Mouse (Mus musculus): ENCODE data around the gene Armh3.

Armh3 gene

GRCm38 (mm10) chr19:45998694-45999217, 468 bp upstream of the Armh3 start:
- in situ Hi-C loops (cut with MboI, MseI): loop anchor here in 1 of 2 experiments (5.0 to 10.0 kb wide), 2 partner anchors 44 to 1146 kb away; partner anchors contain the start of genes Calhm1 and Pprc1

GRCm38 (mm10) chr19:45997365-45997764, 923 bp downstream of the Armh3 start:
- in situ Hi-C loops (cut with MboI, MseI): loop anchor here in 1 of 2 experiments (5.0 to 10.0 kb wide), 2 partner anchors 45 to 1147 kb away; partner anchors contain the start of genes Calhm1 and Pprc1

GRCm38 (mm10) chr19:45993981-45994737, 4.1 kb downstream of the Armh3 start:
- in situ Hi-C loops (cut with MboI, MseI): loop anchor here in 1 of 2 experiments (10.0 kb wide), 1 partner anchor 1151 kb away; the partner anchor contains the start of gene Calhm1

GRCm38 (mm10) chr19:45993441-45993840, 4.8 kb downstream of the Armh3 start:
- in situ Hi-C loops (cut with MboI, MseI): loop anchor here in 1 of 2 experiments (10.0 kb wide), 1 partner anchor 1151 kb away; the partner anchor contains the start of gene Calhm1

GRCm38 (mm10) chr19:45991171-45991570, 7.1 kb downstream of the Armh3 start:
- in situ Hi-C loops (cut with MboI, MseI): loop anchor here in 1 of 2 experiments (10.0 kb wide), 1 partner anchor 1154 kb away; the partner anchor contains the start of gene Calhm1

- in situ Hi-C loops (cut with MboI, MseI): loop anchor here in 1 of 2 experiments (5.0 to 10.0 kb wide), 2 partner anchors 34 to 57 kb away; partner anchors contain the start of genes Ldb1 and Pprc1
Observed at GRCm38 (mm10) chr19:45988238-45988637, 10.1 kb downstream of the Armh3 start.

GRCm38 (mm10) chr19:45984379-45984778, 13.9 kb downstream of the Armh3 start:
- in situ Hi-C loops (cut with MboI, MseI): loop anchor here in 1 of 2 experiments (10.0 kb wide), 1 partner anchor 60 kb away; the partner anchor contains the start of genes Ldb1 and Pprc1

- in situ Hi-C loops (cut with MboI, MseI): no loop called here
Observed at GRCm38 (mm10) chr19:45960770-45961169, 37.5 kb downstream of the Armh3 start.

GRCm38 (mm10) chr19:45956736-45957135, 41.6 kb downstream of the Armh3 start:
- in situ Hi-C loops (cut with MboI, MseI): loop anchor here in 1 of 2 experiments (5.0 kb wide), 1 partner anchor 61 kb away; no protein-coding TSS in a partner anchor

- in situ Hi-C loops (cut with MboI, MseI): no loop called here
Observed at GRCm38 (mm10) chr19:45953286-45953685, 45.0 kb downstream of the Armh3 start.

GRCm38 (mm10) chr19:45949236-45949635, 49.1 kb downstream of the Armh3 start:
- in situ Hi-C loops (cut with MboI, MseI): loop anchor here in 1 of 2 experiments (25.0 kb wide), 1 partner anchor 1437 kb away; no protein-coding TSS in a partner anchor

GRCm38 (mm10) chr19:45947764-45948163, 50.5 kb downstream of the Armh3 start:
- in situ Hi-C loops (cut with MboI, MseI): loop anchor here in 1 of 2 experiments (25.0 kb wide), 1 partner anchor 1435 kb away; no protein-coding TSS in a partner anchor

- in situ Hi-C loops (cut with MboI, MseI): loop anchor here in 1 of 2 experiments (25.0 kb wide), 1 partner anchor 1435 kb away; no protein-coding TSS in a partner anchor
Observed at GRCm38 (mm10) chr19:45947286-45947685, 51.0 kb downstream of the Armh3 start.

- in situ Hi-C loops (cut with MboI, MseI): loop anchor here in 1 of 2 experiments (25.0 kb wide), 1 partner anchor 1434 kb away; no protein-coding TSS in a partner anchor
Observed at GRCm38 (mm10) chr19:45946541-45946940, 51.7 kb downstream of the Armh3 start.

- in situ Hi-C loops (cut with MboI, MseI): loop anchor here in 1 of 2 experiments (25.0 kb wide), 1 partner anchor 1434 kb away; no protein-coding TSS in a partner anchor
Observed at GRCm38 (mm10) chr19:45945986-45946385, 52.3 kb downstream of the Armh3 start.

GRCm38 (mm10) chr19:45943758-45944157, 54.5 kb downstream of the Armh3 start:
- in situ Hi-C loops (cut with MboI, MseI): loop anchor here in 1 of 2 experiments (25.0 kb wide), 1 partner anchor 1431 kb away; no protein-coding TSS in a partner anchor

GRCm38 (mm10) chr19:45938064-45938463, 60.2 kb downstream of the Armh3 start:
- in situ Hi-C loops (cut with MboI, MseI): loop anchor here (10.0 to 25.0 kb wide), 2 partner anchors 1317 to 1426 kb away; no protein-coding TSS in a partner anchor

- in situ Hi-C loops (cut with MboI, MseI): loop anchor here (10.0 to 25.0 kb wide), 2 partner anchors 1317 to 1425 kb away; no protein-coding TSS in a partner anchor
Observed at GRCm38 (mm10) chr19:45937530-45937929, 60.8 kb downstream of the Armh3 start.

GRCm38 (mm10) chr19:45927236-45927635, 71.1 kb downstream of the Armh3 start:
- in situ Hi-C loops (cut with MboI, MseI): loop anchor here in 1 of 2 experiments (5.0 to 25.0 kb wide), 2 partner anchors 50 to 1415 kb away; no protein-coding TSS in a partner anchor

- in situ Hi-C loops (cut with MboI, MseI): loop anchor here in 1 of 2 experiments (5.0 to 25.0 kb wide), 2 partner anchors 51 to 1414 kb away; no protein-coding TSS in a partner anchor
Observed at GRCm38 (mm10) chr19:45926342-45926741, 71.9 kb downstream of the Armh3 start.

Measured in T-helper 17 cell (primary cell).